Mouse (Mus musculus): ENCODE data around the gene Chrng.
A peak's percentile ranks its signal among the peaks of the same experiment; 100 is the strongest.

Gene Chrng

GRCm38 (mm10) chr1:87198119-87199065 is 6.1 kb upstream of the Chrng start:
- DNase-seq (ENCODE audit: low spot score): no peak

GRCm38 (mm10) chr1:87200811-87201210 is 3.6 kb upstream of the Chrng start:
- no peak for DNase-seq (ENCODE audit: low spot score)

GRCm38 (mm10) chr1:87201848-87202247 is 2.6 kb upstream of the Chrng start:
- no peak for DNase-seq (ENCODE audit: low spot score)

- no peak for DNase-seq (ENCODE audit: low spot score)
These were observed 678 bp upstream of the Chrng start for GRCm38 (mm10) chr1:87203779-87204178.

GRCm38 (mm10) chr1:87205038-87205437 is 581 bp downstream of the Chrng start:
- no peak for DNase-seq (ENCODE audit: low spot score)

- DNase-seq (ENCODE audit: low spot score): no peak
These were observed 1.0 kb downstream of the Chrng start for GRCm38 (mm10) chr1:87205502-87205901.

GRCm38 (mm10) chr1:87206339-87206738 is 1.9 kb downstream of the Chrng start:
- DNase-seq (ENCODE audit: low spot score): no peak

GRCm38 (mm10) chr1:87211431-87211830 is 7.0 kb downstream of the Chrng start:
- no peak for DNase-seq (ENCODE audit: low spot score)

GRCm38 (mm10) chr1:87213735-87214704 is 9.6 kb downstream of the Chrng start, which contains the start of gene Eif4e2:
Gene Eif4e2, plus strand, starts transcription at chr1:87213914.
- DNase-seq (ENCODE audit: low spot score): peak; percentile 96

GRCm38 (mm10) chr1:87214748-87215147 is 10.3 kb downstream of the Chrng start:
- no peak for DNase-seq (ENCODE audit: low spot score)

GRCm38 (mm10) chr1:87217938-87218337 is 13.5 kb downstream of the Chrng start:
- no peak for DNase-seq (ENCODE audit: low spot score)

- DNase-seq (ENCODE audit: low spot score): no peak
These were observed 21.3 kb downstream of the Chrng start for GRCm38 (mm10) chr1:87225739-87226138.

- no peak for DNase-seq (ENCODE audit: low spot score)
These were observed 22.1 kb downstream of the Chrng start for GRCm38 (mm10) chr1:87226409-87227159.

- no peak for DNase-seq (ENCODE audit: low spot score)
These were observed 22.7 kb downstream of the Chrng start for GRCm38 (mm10) chr1:87227160-87227550.

- no peak for DNase-seq (ENCODE audit: low spot score)
These were observed 26.1 kb downstream of the Chrng start for GRCm38 (mm10) chr1:87230606-87231005.

GRCm38 (mm10) chr1:87232197-87232596 is 27.7 kb downstream of the Chrng start:
- no peak for DNase-seq (ENCODE audit: low spot score)

- no peak for DNase-seq (ENCODE audit: low spot score)
These were observed 34.6 kb downstream of the Chrng start for GRCm38 (mm10) chr1:87239056-87239455.

GRCm38 (mm10) chr1:87243021-87243420 is 38.6 kb downstream of the Chrng start:
- DNase-seq (ENCODE audit: low spot score): no peak

GRCm38 (mm10) chr1:87245430-87245829 is 41.0 kb downstream of the Chrng start:
- no peak for DNase-seq (ENCODE audit: low spot score)

- peak; percentile 58 for DNase-seq (ENCODE audit: low spot score)
These were observed 41.7 kb downstream of the Chrng start for GRCm38 (mm10) chr1:87245929-87246815.

Measured in lung, postnatal 25 days (tissue).